Mouse (Mus musculus) hindbrain, embryonic 13.5 days (tissue): ENCODE measurements around the gene Adm2. TPM values are rescaled to one million over a fixed set of nuclear protein-coding genes. Genes with fewer than 3 reads are reported as not detected.
A peak's percentile ranks its signal among the peaks of the same experiment; 100 is the strongest.

Experiments
- ATAC-seq: fragments of 200-750 bp; cut with Nextera tagmentation; 2 replicates; pipeline ENCODE4 v1.8.0; 2017; ENCODE audit warnings: moderate TSS enrichment; ENCODE audit not compliant: low FRiP score
- H3K27ac ChIP-seq: fragments of 300-500 bp; sonication (generic); 2 replicates; pipeline ENCODE4 v1.5.1; 2015; ENCODE audit warnings: inconsistent platforms, mild to moderate bottlenecking, moderate library complexity
- H3K27me3 ChIP-seq: fragments of 300-500 bp; sonication (generic); 2 replicates; pipeline ENCODE4 v1.6.1; 2015; ENCODE audit warnings: mild to moderate bottlenecking, inconsistent platforms
- H3K36me3 ChIP-seq: fragments of 300-500 bp; sonication (generic); 2 replicates; pipeline ENCODE4 v1.6.1; 2015; ENCODE audit warnings: mild to moderate bottlenecking, inconsistent platforms
- H3K4me1 ChIP-seq: fragments of 300-500 bp; sonication (generic); replicated peaks from 2 replicates; pipeline ENCODE4 v1.6.1; 2015; ENCODE audit warnings: inconsistent platforms
- H3K4me2 ChIP-seq: fragments of 300-500 bp; sonication (generic); 2 replicates; pipeline ENCODE4 v1.6.1; 2015; ENCODE audit warnings: inconsistent platforms, mild to moderate bottlenecking, moderate library complexity
- H3K4me3 ChIP-seq: fragments of 300-500 bp; sonication (generic); 2 replicates; pipeline ENCODE4 v1.5.1; 2015; ENCODE audit warnings: mild to moderate bottlenecking, inconsistent platforms
- H3K9ac ChIP-seq: fragments of 300-500 bp; sonication (generic); 2 replicates; pipeline ENCODE4 v1.6.1; 2015; ENCODE audit warnings: mild to moderate bottlenecking, inconsistent platforms
- H3K9me3 ChIP-seq: fragments of 300-500 bp; sonication (generic); 2 replicates; pipeline ENCODE4 v1.6.1; 2016; ENCODE audit warnings: inconsistent platforms
- WGBS: fragments of 180-500 bp; shearing (Covaris S2); methylation state at CpG from one replicate; pipeline ENCODE4 v1.1.7; 2015; 5-methylcytosine and 5-hydroxymethylcytosine counted together
- polyA plus RNA-seq: library from polyadenylated mRNA; unstranded; fragments of >200 nt; fragmentation: Nextera tagmentation; extraction: Ambion mirVana; gene quantifications from 2 replicates; pipeline ENCODE4 v1.2.1, GENCODE M21; 2015

The Adm2 gene
- polyA plus RNA-seq, 1 experiment from 2014 or later = not detected

DNA sequence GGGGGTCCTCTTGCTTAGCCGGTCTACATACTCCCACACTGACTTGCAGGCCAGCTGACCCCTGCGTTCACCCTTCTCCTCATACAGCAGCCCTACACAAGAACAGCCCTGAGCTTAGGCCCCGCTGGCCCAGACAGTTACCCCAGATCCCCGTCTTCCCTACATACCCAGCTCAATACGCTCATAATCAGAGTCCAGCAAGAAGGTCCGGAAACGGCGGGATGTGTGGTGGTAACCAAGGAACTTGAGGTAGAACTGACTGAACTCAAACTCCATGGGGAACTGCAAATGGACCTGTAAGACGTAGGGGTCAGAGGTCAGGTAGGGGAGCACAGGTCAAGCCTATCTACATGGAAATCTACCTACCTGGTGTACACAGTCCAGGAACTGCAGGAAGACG lies 28.7 kb upstream of the Adm2 start:
- no peak overlapping the region for H3K9ac ChIP-seq
- no peak overlapping the region for H3K27ac ChIP-seq
- no peaks in the 10 kb centered on the region for H3K4me1 ChIP-seq
- peaks cover 97% of the 10 kb centered on the region for H3K36me3 ChIP-seq
- no peak overlapping the region for H3K4me2 ChIP-seq
- ATAC-seq = no peak
- WGBS = 98% methylated on average over 10 of the region's 10 CpGs
- no peaks in the 10 kb centered on the region for H3K27me3 ChIP-seq
- no peak overlapping the region for H3K4me3 ChIP-seq
- H3K9me3 ChIP-seq = no peaks in the 10 kb centered on the region

DNA sequence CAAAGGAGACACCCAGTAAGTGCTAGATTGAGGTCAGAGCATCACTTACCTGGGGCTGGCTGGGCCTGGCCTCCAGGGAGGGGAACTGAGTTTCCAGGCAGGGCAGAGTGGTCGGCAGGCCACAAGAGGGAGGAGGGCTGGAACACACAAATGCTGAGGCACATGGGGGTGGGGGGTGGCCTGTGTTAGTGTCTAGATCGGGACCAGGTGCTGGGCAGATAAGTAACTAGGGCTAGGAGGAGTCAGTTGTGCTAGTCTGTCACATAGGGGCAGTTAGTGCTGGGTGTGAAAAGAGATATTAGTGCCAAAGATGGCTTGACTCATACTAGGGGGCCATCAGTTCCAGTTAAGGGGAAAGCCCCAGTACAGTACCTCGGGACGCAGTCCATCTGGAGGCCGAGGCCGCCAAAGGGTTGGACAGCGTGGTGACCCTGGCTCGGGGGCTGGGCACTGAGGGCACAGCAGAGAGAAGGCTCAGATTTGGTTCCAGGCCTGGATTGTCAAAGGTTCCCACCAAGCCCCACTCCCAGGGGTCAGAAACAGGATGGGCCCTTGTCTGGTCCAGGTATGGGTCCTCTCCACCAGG lies 26.8 kb upstream of the Adm2 start:
- no peak overlapping the region for H3K27ac ChIP-seq
- ATAC-seq = no peak
- no peak overlapping the region for H3K4me3 ChIP-seq
- H3K4me2 ChIP-seq = no peak overlapping the region
- H3K9me3 ChIP-seq = no peaks in the 10 kb centered on the region
- H3K4me1 ChIP-seq = no peaks in the 10 kb centered on the region
- 90% methylated on average over 8 of the region's 8 CpGs for WGBS
- no peak overlapping the region for H3K9ac ChIP-seq
- H3K27me3 ChIP-seq = no peaks in the 10 kb centered on the region
- peaks cover 96% of the 10 kb centered on the region for H3K36me3 ChIP-seq

- H3K27me3 ChIP-seq = no peaks in the 10 kb centered on the region
- 72% methylated on average over 1 of the region's 1 CpGs for WGBS
- peaks cover 96% of the 10 kb centered on the region for H3K36me3 ChIP-seq
Measured at GRCm38 (mm10) chr15:89296465-89296864, 26.1 kb upstream of the Adm2 start.

GRCm38 (mm10) chr15:89297695-89298094 lies 24.8 kb upstream of the Adm2 start:
- Histone ChIP-seq H3K4me1 (no peaks in the 10 kb centered on the region), H3K4me2 (no peak overlapping the region), H3K4me3 (no peak overlapping the region), H3K27ac (no peak overlapping the region), H3K27me3 (no peaks in the 10 kb centered on the region), H3K9me3 (no peaks in the 10 kb centered on the region), H3K36me3 (peaks cover 96% of the 10 kb centered on the region), H3K9ac (no peak overlapping the region)
- 100% methylated on average over 2 of the region's 2 CpGs for WGBS
- no peak for ATAC-seq

More at GRCm38 (mm10) chr15:89296465-89296864, 26.1 kb upstream of the Adm2 start:
- Histone ChIP-seq H3K27ac (no peak overlapping the region), H3K4me2 (no peak overlapping the region), H3K4me3 (no peak overlapping the region), H3K9ac (no peak overlapping the region), H3K4me1 (no peaks in the 10 kb centered on the region), H3K9me3 (no peaks in the 10 kb centered on the region)
- no peak for ATAC-seq

GRCm38 (mm10) chr15:89300180-89300579 lies 22.3 kb upstream of the Adm2 start:
- peaks cover 96% of the 10 kb centered on the region for H3K36me3 ChIP-seq
- no peak overlapping the region for H3K27ac ChIP-seq
- ATAC-seq = no peak
- no peak overlapping the region for H3K9ac ChIP-seq
- H3K4me2 ChIP-seq = no peak overlapping the region
- H3K9me3 ChIP-seq = no peaks in the 10 kb centered on the region
- H3K4me1 ChIP-seq = no peaks in the 10 kb centered on the region
- H3K4me3 ChIP-seq = no peak overlapping the region
- 90% methylated on average over 13 of the region's 13 CpGs for WGBS
- H3K27me3 ChIP-seq = no peaks in the 10 kb centered on the region

DNA sequence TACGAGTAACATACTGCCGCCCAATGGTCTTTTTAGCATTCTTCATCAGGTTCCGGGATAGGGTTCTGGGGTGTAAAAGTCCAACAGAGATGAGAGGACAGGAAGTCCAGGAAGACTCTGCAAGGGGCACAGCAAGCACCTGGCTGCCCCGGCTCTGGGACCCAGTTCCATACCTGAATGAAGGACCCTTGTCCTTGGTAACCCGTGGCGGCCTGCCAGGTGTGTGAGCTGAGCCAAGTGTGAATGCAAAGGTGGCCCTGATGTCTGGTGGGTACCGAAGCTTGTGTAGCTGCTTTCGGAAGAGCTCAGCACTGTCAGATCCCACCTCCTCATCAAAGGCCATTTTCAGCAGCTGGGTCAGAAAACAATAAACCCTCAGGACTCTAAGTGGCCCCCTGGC lies 21.9 kb upstream of the Adm2 start:
- WGBS = 96% methylated on average over 8 of the region's 8 CpGs
- H3K4me2 ChIP-seq = no peak overlapping the region
- H3K4me1 ChIP-seq = no peaks in the 10 kb centered on the region
- no peaks in the 10 kb centered on the region for H3K27me3 ChIP-seq
- ATAC-seq = no peak
- no peak overlapping the region for H3K4me3 ChIP-seq
- no peaks in the 10 kb centered on the region for H3K9me3 ChIP-seq
- H3K36me3 ChIP-seq = peaks cover 96% of the 10 kb centered on the region
- no peak overlapping the region for H3K9ac ChIP-seq
- H3K27ac ChIP-seq = no peak overlapping the region

- H3K9ac ChIP-seq = no peak overlapping the region
- no peak overlapping the region for H3K4me3 ChIP-seq
- peaks cover 27% of the 10 kb centered on the region for H3K4me1 ChIP-seq
- H3K27ac ChIP-seq = no peak overlapping the region
- peaks cover 69% of the 10 kb centered on the region for H3K36me3 ChIP-seq
- no peaks in the 10 kb centered on the region for H3K9me3 ChIP-seq
- 36% methylated on average over 1 of the region's 1 CpGs for WGBS
- H3K27me3 ChIP-seq = no peaks in the 10 kb centered on the region
- no peak overlapping the region for H3K4me2 ChIP-seq
- ATAC-seq = no peak
Measured at GRCm38 (mm10) chr15:89305966-89306365, 16.6 kb upstream of the Adm2 start.

GRCm38 (mm10) chr15:89307461-89307860 lies 15.1 kb upstream of the Adm2 start:
- 93% methylated on average over 13 of the region's 13 CpGs for WGBS
- Histone ChIP-seq H3K27me3 (no peaks in the 10 kb centered on the region), H3K4me1 (peaks cover 41% of the 10 kb centered on the region), H3K27ac (no peak overlapping the region), H3K9ac (no peak overlapping the region), H3K9me3 (no peaks in the 10 kb centered on the region), H3K36me3 (peaks cover 54% of the 10 kb centered on the region), H3K4me3 (no peak overlapping the region), H3K4me2 (no peak overlapping the region)
- no peak for ATAC-seq

DNA sequence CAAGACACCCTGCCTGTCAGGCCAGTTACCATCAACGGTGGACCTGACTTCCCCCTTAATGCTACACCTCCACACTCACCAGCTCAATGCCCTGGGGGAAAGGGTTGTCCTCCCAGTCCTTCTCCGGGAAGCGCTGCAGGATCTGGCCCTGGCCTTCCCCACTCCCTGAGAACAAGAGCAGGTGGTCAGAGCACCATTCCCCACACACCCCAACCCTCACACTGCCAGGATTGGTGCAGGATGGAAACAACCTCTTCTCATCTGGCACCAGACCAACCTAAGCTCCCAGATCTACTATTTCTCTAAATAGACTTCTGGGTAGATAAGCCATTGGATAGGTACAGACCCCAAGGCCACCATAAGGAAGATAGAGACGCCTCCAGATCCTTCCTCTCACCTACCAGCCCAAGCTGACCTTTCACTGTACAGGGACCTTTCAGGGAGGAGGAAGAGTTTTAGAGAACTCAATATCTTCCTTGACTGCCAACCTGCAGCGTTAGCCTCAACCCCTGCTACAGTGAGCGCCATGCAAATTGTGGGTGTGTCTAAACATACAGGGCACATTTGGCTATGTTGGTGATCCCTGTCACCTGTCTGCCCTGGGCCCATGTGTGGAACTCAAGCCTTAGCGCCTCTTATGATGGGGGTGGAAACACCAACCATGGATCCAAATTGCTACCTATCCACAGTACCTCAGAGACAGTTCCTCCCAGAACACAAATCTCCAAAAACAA lies 13.9 kb upstream of the Adm2 start:
- H3K9me3 ChIP-seq = no peaks in the 10 kb centered on the region
- no peak overlapping the region for H3K4me3 ChIP-seq
- WGBS = 84% methylated on average over 7 of the region's 7 CpGs
- H3K27ac ChIP-seq = no peak overlapping the region
- peaks cover 52% of the 10 kb centered on the region for H3K4me1 ChIP-seq
- no peak overlapping the region for H3K9ac ChIP-seq
- peaks cover 43% of the 10 kb centered on the region for H3K36me3 ChIP-seq
- no peak overlapping the region for H3K4me2 ChIP-seq
- H3K27me3 ChIP-seq = no peaks in the 10 kb centered on the region
- ATAC-seq = no peak

- no peak for ATAC-seq
- no peak overlapping the region for H3K4me2 ChIP-seq
- H3K36me3 ChIP-seq = peaks cover 29% of the 10 kb centered on the region
- H3K27me3 ChIP-seq = no peaks in the 10 kb centered on the region
- H3K4me1 ChIP-seq = peaks cover 61% of the 10 kb centered on the region
- H3K9ac ChIP-seq = 0 out of 2 replicates have a peak overlapping the region, but pooled peaks have one; percentile 35
- H3K9me3 ChIP-seq = no peaks in the 10 kb centered on the region
- H3K4me3 ChIP-seq = no peak overlapping the region
- WGBS = 67% methylated on average over 6 of the region's 6 CpGs
- H3K27ac ChIP-seq = no peak overlapping the region
Measured at GRCm38 (mm10) chr15:89309962-89310498, 12.5 kb upstream of the Adm2 start.

DNA sequence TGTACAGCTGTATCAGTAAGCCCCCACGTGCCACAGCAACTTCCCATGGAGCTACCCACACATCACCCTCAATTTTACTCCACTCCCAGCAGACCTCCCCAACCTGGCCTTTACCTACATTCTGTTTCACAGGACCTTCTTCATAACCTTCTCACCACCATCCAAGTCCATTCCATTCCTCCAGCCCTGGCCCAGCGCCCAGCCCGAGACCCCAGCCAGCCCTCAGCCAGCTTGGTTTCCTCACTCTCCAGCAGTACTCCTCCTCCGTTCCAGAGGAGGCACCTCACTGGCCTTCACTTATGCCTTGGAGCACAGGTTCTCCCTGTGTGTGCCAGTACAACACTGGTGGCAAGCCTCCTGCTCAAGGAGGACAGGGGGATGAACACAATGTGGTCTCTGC lies 9.2 kb upstream of the Adm2 start:
- Histone ChIP-seq H3K36me3 (no peaks in the 10 kb centered on the region), H3K27ac (no peak overlapping the region), H3K9me3 (no peaks in the 10 kb centered on the region), H3K4me2 (peak overlapping the region; percentile 92), H3K4me1 (peaks cover 55% of the 10 kb centered on the region), H3K27me3 (no peaks in the 10 kb centered on the region), H3K9ac (peak overlapping the region; percentile 93), H3K4me3 (peak overlapping the region; percentile 96)
- 79% methylated on average over 4 of the region's 4 CpGs for WGBS
- ATAC-seq = no peak

DNA sequence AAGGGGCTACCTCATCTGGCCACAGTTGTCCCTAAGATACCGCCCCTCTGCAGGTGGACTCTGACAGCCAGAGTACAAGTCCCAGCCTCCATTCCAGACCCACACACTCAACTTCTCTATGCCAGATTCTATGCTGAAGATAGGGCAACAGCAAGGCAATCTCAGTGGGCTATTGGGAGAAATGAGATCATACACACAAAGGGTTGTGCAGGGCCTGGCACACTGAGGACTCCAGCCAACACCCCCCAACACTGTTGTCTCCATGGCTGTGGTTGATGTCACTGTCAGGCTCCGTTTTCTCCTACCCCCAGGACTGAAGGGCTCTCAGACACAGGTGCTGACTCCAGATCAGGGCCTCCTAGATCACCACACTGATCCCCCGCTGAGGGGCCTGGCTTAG lies 8.4 kb upstream of the Adm2 start:
- Histone ChIP-seq H3K36me3 (no peaks in the 10 kb centered on the region), H3K9ac (peak overlapping the region; percentile 93), H3K4me3 (peak overlapping the region; percentile 96), H3K4me2 (peak overlapping the region; percentile 92), H3K9me3 (no peaks in the 10 kb centered on the region), H3K4me1 (peaks cover 48% of the 10 kb centered on the region), H3K27ac (0 out of 2 replicates have a peak overlapping the region, but pooled peaks have one; percentile 79), H3K27me3 (no peaks in the 10 kb centered on the region)
- ATAC-seq = 0 out of 2 replicates have a peak, but pooled peaks have one; percentile 0
- 37% methylated on average over 3 of the region's 3 CpGs for WGBS
